Mouse (Mus musculus) limb, embryonic 13.5 days (tissue): ENCODE results near the gene Hist1h4j. TPM values are rescaled to one million over a fixed set of nuclear protein-coding genes. Genes with fewer than 3 reads are reported as not detected.
"Not testable (repeated sequence)": the region's sequence is repeated elsewhere in the genome, so short reads cannot be mapped to it uniquely, and the experiment has no call there.

Experiments used
- ATAC-seq: fragments of 200-750 bp; cut with Nextera tagmentation; 2 replicates; pipeline ENCODE4 v1.8.0; 2017; ENCODE audit warnings: low read depth, moderate number of reproducible peaks, moderate TSS enrichment; ENCODE audit not compliant: low FRiP score
- H3K27ac ChIP-seq: fragments of 300-500 bp; sonication (generic); 2 replicates; pipeline ENCODE4 v1.5.1; 2015; ENCODE audit warnings: inconsistent platforms, mild to moderate bottlenecking, moderate library complexity
- H3K27me3 ChIP-seq: fragments of 300-500 bp; sonication (generic); 2 replicates; pipeline ENCODE4 v1.6.1; 2015; ENCODE audit warnings: mild to moderate bottlenecking, inconsistent platforms
- H3K36me3 ChIP-seq: fragments of 300-500 bp; sonication (generic); 2 replicates; pipeline ENCODE4 v1.6.1; 2015; ENCODE audit warnings: inconsistent platforms, mild to moderate bottlenecking, moderate library complexity
- H3K4me1 ChIP-seq: fragments of 300-500 bp; sonication (generic); 2 replicates; pipeline ENCODE4 v1.6.1; 2015; ENCODE audit warnings: inconsistent platforms
- H3K4me2 ChIP-seq: fragments of 300-500 bp; sonication (generic); replicated peaks from 2 replicates; pipeline ENCODE4 v1.6.1; 2015; ENCODE audit warnings: inconsistent platforms, mild to moderate bottlenecking, moderate library complexity
- H3K4me3 ChIP-seq: fragments of 300-500 bp; sonication (generic); 2 replicates; pipeline ENCODE4 v1.5.1; 2015; ENCODE audit warnings: moderate library complexity, mild to moderate bottlenecking, inconsistent platforms
- H3K9ac ChIP-seq: fragments of 300-500 bp; sonication (generic); 2 replicates; pipeline ENCODE4 v1.6.1; 2015; ENCODE audit warnings: mild to moderate bottlenecking, inconsistent platforms
- H3K9me3 ChIP-seq: fragments of 300-500 bp; sonication (generic); 2 replicates; pipeline ENCODE4 v1.6.1; 2016; ENCODE audit warnings: inconsistent platforms
- WGBS: fragments of 180-500 bp; shearing (Covaris S2); methylation state at CpG from one replicate; pipeline ENCODE4 v1.1.7; 2015; 5-methylcytosine and 5-hydroxymethylcytosine counted together
- polyA plus RNA-seq: library from polyadenylated mRNA; unstranded; fragments of >200 nt; fragmentation: Nextera tagmentation; extraction: Ambion mirVana; gene quantifications from 2 replicates; pipeline ENCODE4 v1.2.1, GENCODE M21; 2015

Gene Hist1h4j
- polyA plus RNA-seq: 1.2 and 1.3 TPM in 2 replicates

DNA sequence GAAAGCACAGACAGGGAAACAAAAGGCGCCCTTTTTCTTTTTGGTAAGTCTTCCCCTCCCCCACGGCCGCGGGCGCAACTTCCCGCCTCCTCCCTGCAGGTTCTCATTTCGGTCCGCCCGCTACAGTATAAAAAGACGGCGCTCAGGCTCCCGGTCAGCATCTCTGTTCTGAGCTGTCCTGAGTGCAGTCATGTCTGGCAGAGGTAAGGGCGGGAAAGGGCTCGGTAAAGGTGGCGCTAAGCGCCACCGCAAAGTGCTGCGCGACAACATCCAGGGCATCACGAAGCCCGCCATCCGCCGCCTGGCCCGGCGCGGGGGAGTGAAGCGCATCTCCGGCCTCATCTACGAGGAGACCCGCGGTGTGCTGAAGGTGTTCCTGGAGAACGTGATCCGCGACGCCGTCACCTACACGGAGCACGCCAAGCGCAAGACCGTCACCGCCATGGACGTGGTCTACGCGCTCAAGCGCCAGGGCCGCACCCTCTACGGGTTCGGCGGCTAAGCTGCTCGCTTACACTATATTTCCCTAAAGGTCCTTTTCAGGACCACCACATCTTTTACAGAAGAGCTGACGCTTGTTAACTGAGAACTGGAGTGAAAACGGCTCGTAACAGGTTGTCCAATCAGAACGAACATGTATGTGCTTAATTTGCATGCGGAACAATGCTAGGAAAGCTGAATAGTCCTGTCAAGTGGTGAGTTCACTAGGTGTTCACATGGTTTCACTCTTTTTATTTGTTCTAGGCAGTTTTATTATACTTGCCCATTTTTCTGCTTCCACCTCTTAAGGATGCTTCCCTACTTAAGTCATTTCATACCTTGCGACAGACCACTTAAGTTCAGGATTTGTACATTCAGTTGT is at the start of gene Hist1h4j:
TSS of gene Hist1h4j (plus strand) at position 159 of the 862 bp plus-strand sequence.
- WGBS: under 1% methylated on average over 48 of the region's 56 CpGs
- peak within 1 kb of the TSS; percentile 55 for H3K4me3 ChIP-seq
- H3K27me3 ChIP-seq, H3K36me3 ChIP-seq, H3K9me3 ChIP-seq, H3K4me1 ChIP-seq: not testable (repeated sequence)
- peak within 1 kb of the TSS; percentile 67 for H3K4me2 ChIP-seq
- peak within 1 kb of the TSS; percentile 76 for H3K9ac ChIP-seq
- ATAC-seq: peak; percentile 90
- H3K27ac ChIP-seq: peak within 1 kb of the TSS; percentile 99

DNA sequence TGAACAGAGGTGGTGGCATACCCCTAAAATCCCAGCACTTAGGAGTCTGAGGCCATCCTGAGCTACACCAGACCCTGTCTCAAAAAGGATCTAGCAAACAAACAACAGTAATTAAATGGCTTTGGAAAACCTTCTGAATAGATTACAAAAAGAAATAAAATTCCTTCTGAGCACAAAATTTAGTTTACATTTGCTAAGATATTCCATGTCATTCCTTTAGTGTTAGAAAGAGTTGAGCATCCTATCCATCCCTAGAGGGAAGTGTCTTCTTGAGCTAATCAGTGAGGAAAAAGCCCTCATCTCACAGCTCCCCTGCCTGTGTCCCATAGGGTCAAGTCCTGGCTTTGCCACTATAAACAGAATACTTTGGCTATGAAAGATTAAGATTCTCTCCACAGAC is 37.1 kb upstream of the Hist1h4j start, which contains the start of gene Olfr1359:
TSS of gene Olfr1359 (plus strand) at position 301 of the 400 bp plus-strand sequence.
- no peaks in the 10 kb centered on the region for H3K27me3 ChIP-seq
- no peak within 1 kb of the TSS for H3K4me3 ChIP-seq
- H3K4me1 ChIP-seq: no peaks in the 10 kb centered on the region
- ATAC-seq: no peak
- H3K9ac ChIP-seq: no peak within 1 kb of the TSS
- H3K9me3 ChIP-seq: no peaks in the 10 kb centered on the region
- H3K27ac ChIP-seq: no peak within 1 kb of the TSS
- no peaks in the 10 kb centered on the region for H3K36me3 ChIP-seq
- no peak within 1 kb of the TSS for H3K4me2 ChIP-seq

DNA sequence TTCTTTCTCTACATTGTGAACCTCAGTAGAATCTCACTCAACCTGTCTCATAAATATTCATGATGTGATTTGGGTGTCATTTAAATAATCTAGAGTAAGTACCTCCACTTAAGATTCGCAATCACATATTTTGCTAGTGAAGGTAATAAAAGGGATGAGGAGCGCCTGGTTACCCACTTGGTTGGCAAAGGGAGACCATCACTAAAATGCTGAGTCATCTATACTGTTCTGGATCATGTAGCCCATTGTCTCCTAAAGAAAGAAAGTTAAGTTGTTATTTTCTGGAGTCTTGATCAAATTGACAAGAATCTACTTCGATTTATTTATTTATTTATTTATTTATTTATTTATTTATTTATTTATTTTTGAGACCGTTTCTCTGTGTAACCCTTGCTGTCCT is 28.2 kb upstream of the Hist1h4j start:
- Histone ChIP-seq H3K4me3 (no peak overlapping the region), H3K27me3 (no peaks in the 10 kb centered on the region), H3K9ac (no peak overlapping the region), H3K27ac (no peak overlapping the region), H3K9me3 (no peaks in the 10 kb centered on the region), H3K4me1 (0 out of 2 replicates have a peak, but pooled peaks cover under 1% of the 10 kb centered on the region), H3K4me2 (no peak overlapping the region), H3K36me3 (no peaks in the 10 kb centered on the region)
- no peak for ATAC-seq
- 69% methylated on average over 4 of the region's 4 CpGs for WGBS

DNA sequence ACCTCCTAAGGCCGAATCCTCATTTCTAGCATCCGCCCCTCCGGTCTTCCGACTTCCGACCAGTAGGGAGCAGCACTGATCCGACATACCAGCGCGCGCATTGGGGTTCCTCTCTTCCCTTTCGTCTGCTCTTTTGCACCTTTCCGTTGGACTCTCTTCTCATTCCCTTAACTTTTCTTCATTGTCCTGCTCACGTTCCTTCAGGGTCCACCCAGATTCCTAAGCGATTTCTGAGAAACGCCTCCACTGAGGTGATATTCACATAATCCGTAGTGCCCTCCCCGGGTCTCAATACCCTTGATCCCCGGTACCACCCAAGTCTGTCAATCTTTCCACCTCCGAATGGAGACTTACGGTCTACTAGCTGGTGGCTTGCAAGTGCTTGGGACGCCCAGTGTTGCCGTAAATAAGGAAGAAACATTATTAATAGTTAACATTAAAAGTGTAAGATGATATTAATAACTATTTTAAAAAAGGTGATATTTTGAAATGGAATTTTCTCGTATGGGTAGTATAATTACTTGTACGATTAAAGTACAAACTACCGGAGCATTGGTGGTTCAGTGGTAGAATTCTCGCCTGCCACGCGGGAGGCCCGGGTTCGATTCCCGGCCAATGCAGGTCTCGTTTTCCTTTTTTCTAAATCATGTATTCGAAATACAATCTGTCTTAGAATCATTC is 24.7 kb upstream of the Hist1h4j start:
- H3K36me3 ChIP-seq: no peaks in the 10 kb centered on the region
- peak overlapping the region; percentile 73 for H3K9ac ChIP-seq
- under 1% methylated on average over 32 of the region's 32 CpGs for WGBS
- peak overlapping the region; percentile 46 for H3K4me2 ChIP-seq
- H3K27ac ChIP-seq: peak overlapping the region; percentile 83
- no peaks in the 10 kb centered on the region for H3K9me3 ChIP-seq
- peaks cover 6% of the 10 kb centered on the region for H3K4me1 ChIP-seq
- H3K27me3 ChIP-seq: no peaks in the 10 kb centered on the region
- H3K4me3 ChIP-seq: peak overlapping the region; percentile 60
- peak; percentile 83 for ATAC-seq

DNA sequence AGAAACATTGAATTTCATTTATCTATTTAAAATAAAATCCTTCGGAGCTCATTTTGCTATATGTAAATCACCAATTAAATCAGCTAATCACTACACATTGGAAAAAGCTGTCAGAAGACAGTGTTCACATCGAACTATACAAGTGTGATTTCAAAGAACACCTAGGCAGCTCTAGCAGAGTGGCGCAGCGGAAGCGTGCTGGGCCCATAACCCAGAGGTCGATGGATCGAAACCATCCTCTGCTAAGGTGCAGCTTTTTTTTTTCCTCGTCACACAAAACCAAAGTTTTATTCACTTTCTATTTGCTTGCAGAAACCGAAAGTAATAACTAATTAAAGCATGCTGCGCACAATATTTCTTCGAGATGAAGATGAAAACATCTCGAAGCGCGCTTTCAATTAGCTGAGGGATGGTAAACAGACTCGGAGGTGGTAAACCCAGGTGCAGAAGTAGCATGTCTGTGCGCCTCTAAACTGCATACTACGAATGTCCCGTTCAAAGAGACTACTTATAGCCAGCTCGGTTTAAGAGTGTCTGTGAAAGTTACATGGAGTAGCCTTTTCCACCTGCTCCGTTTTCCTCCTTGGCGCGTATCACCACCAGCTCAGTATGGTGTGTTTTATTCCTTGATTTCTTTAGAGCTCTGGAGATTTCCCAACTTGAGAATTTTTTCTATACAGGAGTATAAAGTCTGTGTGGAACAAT is 23.9 kb upstream of the Hist1h4j start:
- peak overlapping the region; percentile 52; the same call in 1 of the 2 replicates for H3K27ac ChIP-seq
- WGBS: 2% methylated on average over 22 of the region's 22 CpGs

DNA sequence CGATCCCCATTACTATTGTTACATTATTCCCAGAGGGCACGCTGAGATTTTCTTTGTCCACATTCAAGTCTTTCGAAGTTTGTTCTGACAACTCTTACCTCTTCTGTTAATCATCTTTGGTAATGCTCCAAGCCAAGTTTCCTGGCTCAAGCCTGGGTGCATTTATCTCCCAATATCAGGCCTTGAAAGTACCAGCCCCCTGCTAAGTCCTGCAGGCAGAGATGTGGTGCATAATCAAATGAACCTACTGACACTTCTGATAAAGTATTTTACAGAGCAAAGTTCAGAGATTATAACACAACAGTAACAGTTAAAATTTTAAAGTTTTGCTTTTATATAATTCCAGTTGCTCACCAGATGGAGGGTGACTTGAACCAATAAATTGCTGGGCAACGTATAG is 23.2 kb upstream of the Hist1h4j start:
- peaks cover 11% of the 10 kb centered on the region for H3K4me1 ChIP-seq
- no peaks in the 10 kb centered on the region for H3K27me3 ChIP-seq
- H3K4me3 ChIP-seq: peak overlapping the region; percentile 60
- H3K27ac ChIP-seq: no peak overlapping the region
- H3K4me2 ChIP-seq: peak overlapping the region; percentile 69
- H3K9me3 ChIP-seq: no peaks in the 10 kb centered on the region
- WGBS: 33% methylated on average over 4 of the region's 4 CpGs
- H3K9ac ChIP-seq: peak overlapping the region; percentile 61; the same call in 1 of the 2 replicates
- no peaks in the 10 kb centered on the region for H3K36me3 ChIP-seq
- ATAC-seq: no peak

More for the DNA sequence above, 23.9 kb upstream of the Hist1h4j start:
- Histone ChIP-seq H3K4me2 (peak overlapping the region; percentile 69), H3K4me3 (peak overlapping the region; percentile 60), H3K36me3 (no peaks in the 10 kb centered on the region), H3K27me3 (no peaks in the 10 kb centered on the region), H3K9me3 (no peaks in the 10 kb centered on the region), H3K9ac (peak overlapping the region; percentile 61), H3K4me1 (peaks cover 11% of the 10 kb centered on the region)
- ATAC-seq: peak; percentile 80

DNA sequence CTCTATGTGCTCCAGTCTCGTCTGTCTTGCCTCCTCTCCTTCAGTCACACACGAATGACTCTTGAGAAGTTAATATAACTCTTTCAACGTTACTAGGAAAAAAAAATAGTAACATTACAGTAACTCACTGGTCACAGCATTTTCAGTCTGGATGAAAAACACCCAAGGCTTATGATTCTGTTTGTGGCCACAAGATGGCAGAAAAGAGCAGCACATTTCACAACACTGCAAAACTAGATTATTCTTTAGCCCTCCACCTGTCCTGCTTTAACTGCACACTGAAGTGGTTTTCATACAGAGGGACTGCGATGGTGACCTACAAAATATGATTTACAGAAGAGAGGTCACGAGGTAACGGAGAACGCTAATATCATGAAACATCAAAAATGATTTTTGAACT is 20.1 kb upstream of the Hist1h4j start:
- Histone ChIP-seq H3K4me2 (peak overlapping the region; percentile 85), H3K36me3 (no peaks in the 10 kb centered on the region), H3K4me3 (peak overlapping the region; percentile 51), H3K9ac (peak overlapping the region; percentile 72; the same call in 1 of the 2 replicates), H3K4me1 (peaks cover 26% of the 10 kb centered on the region), H3K9me3 (no peaks in the 10 kb centered on the region), H3K27me3 (no peaks in the 10 kb centered on the region), H3K27ac (peak overlapping the region; percentile 90)
- no peak for ATAC-seq
- WGBS: under 1% methylated on average over 7 of the region's 7 CpGs

DNA sequence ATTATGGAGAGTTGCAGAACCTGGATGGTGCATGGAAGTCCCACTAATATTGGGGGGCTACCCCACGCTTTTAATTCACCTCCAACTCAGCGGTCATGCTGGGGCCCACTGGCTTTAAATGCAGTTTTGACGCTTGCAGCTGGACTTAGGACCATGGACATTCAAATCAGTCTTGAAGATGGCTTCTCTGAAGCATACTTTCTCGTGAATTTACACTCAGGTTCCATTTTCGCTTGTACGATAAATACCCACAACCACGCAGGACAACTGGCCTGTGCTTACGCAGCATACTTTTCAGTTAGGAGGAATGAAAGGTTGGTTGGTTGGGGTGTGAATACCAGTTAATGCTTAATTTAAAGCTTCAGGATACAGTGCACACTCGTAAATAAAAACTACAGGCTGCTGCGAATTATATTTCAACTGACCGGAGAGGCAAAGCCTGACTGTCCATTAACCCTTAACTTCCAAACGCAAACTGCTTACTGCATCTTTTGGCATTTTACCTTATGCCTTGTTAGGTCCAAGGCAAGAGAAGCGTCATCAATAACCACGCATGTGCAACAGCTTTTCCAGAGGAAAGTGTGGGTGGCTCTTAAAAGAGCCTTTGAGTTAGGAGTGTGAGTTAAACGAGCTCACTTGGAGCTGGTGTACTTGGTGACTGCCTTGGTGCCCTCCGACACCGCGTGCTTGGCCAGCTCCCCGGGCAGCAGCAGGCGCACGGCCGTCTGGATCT is 19.6 kb upstream of the Hist1h4j start:
- ATAC-seq: no peak
- H3K9me3 ChIP-seq: no peaks in the 10 kb centered on the region
- H3K4me3 ChIP-seq: peak overlapping the region; percentile 51
- under 1% methylated on average over 22 of the region's 22 CpGs for WGBS
- peak overlapping the region; percentile 72 for H3K9ac ChIP-seq
- H3K27me3 ChIP-seq: no peaks in the 10 kb centered on the region
- H3K36me3 ChIP-seq: no peaks in the 10 kb centered on the region
- peak overlapping the region; percentile 90 for H3K27ac ChIP-seq
- H3K4me2 ChIP-seq: peak overlapping the region; percentile 85
- peaks cover 29% of the 10 kb centered on the region for H3K4me1 ChIP-seq

DNA sequence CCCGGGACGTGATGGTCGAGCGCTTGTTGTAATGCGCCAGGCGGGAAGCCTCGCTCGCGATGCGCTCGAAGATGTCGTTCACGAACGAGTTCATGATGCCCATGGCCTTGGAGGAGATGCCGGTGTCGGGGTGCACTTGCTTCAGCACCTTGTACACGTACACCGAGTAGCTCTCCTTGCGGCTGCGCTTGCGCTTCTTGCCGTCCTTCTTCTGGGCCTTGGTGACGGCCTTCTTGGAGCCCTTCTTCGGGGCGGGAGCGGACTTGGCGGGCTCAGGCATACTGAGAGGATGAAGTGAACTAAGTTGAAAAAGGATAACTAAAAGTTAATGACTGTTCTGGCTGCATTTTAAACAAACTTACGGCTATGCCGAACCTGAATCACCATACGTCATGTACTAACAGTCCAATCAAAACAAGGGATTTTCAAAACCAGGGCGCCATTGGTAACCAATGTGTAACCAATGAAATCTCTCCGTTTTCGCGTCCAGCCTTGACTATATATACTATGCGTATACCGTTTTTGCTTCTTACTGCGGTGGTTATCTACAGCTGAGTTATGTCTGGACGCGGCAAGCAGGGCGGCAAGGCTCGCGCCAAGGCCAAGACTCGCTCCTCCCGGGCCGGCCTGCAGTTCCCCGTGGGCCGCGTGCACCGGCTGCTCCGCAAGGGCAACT is 18.9 kb upstream of the Hist1h4j start, which contains the start of the genes Hist1h2bl and Hist1h2ai:
TSS of gene Hist1h2bl (minus strand) at position 280 of the 676 bp plus-strand sequence.
TSS of gene Hist1h2ai (plus strand) at position 559 of the 676 bp plus-strand sequence.
- not testable (repeated sequence) for H3K36me3 ChIP-seq, H3K9me3 ChIP-seq, H3K27me3 ChIP-seq
- WGBS: under 1% methylated on average over 36 of the region's 50 CpGs
- H3K4me3 ChIP-seq: peak within 1 kb of the TSS; percentile 51
- H3K9ac ChIP-seq: peak within 1 kb of the TSS; percentile 81
- H3K27ac ChIP-seq: peak within 1 kb of the TSS; percentile 95
- peaks cover 35% of the 10 kb centered on the region for H3K4me1 ChIP-seq
- peak within 1 kb of the TSS; percentile 85 for H3K4me2 ChIP-seq
- ATAC-seq: peak; percentile 94

DNA sequence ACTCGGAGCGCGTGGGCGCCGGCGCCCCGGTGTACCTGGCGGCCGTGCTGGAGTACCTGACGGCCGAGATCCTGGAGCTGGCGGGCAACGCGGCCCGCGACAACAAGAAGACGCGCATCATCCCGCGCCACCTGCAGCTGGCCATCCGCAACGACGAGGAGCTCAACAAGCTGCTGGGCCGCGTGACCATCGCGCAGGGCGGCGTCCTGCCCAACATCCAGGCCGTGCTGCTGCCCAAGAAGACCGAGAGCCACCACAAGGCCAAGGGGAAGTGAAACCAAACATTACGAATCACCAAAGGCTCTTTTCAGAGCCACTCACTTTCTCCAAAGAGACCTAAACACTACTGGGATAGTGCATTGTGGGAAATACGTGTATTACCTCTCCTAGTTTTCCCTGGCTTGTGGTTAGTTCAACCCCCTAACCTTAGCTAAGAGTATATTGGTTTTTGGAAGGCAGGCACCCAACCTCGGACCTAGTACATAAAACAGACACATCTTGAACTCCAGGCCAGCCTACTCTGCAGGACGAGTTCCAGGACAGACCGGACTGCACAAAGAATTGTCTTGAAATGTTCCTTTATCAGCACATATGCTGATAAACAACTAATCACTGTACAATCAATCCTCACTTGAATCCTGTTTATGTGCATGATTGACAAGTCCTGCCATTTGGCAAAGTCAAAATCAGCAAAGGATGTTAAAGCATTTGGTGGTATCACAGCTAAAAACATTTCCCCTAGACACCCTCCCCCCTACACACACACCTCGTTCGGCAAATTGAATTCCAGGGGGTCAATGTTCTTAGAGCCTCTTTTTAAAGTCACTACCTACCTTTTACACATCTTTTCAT is 18.1 kb upstream of the Hist1h4j start:
- H3K27me3 ChIP-seq, H3K9me3 ChIP-seq, ATAC-seq, H3K36me3 ChIP-seq: not testable (repeated sequence)
- Histone ChIP-seq H3K27ac (peak overlapping the region; percentile 95), H3K4me1 (peaks cover 35% of the 10 kb centered on the region), H3K4me3 (peak overlapping the region; percentile 51), H3K9ac (peak overlapping the region; percentile 81), H3K4me2 (peak overlapping the region; percentile 85)
- under 1% methylated on average over 14 of the region's 38 CpGs for WGBS
